Mouse (Mus musculus): ENCODE measurements at regions not wholly inside any gene's neighbourhood (a gene's known extent, or its start where the extent isn't known, plus 50 kb on each side); places are given as distances from the start of the nearest gene placed in this dataset.
A peak's percentile ranks its signal among the peaks of the same experiment; 100 is the strongest.

DNA sequence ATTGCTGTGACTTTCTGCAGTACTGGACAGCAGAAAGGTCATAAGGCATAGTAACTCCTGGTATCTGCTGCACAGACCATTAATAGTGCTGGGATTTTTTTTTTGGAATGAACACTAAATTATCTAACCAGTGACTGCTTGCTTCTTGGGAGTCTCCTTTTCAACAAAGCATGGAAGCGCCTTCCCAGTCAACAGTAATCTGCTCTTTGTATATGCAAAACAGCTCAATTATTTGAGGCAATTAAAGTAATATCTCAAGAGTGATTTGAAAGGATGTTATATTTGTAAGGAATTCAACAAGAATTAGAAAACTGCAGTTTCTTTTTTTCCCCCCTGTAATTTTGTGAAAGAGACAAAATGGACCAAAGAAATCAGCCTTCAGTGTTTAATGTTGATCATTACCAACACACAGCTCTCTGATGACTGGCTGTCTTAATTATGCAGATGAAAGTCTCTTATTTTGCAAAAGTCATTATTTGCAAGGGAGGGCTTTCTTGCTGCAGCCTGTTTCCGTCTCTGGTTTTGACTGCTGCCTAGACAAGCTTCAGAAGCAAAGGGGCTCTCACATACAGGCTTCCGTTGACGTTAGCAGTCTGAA, 260.3 kb upstream of the Arpp21 start:
- WGBS: 73% methylated on average over 4 of the region's 4 CpGs
- Histone ChIP-seq H3K4me2 (no peak overlapping the region), H3K27me3 (no peaks in the 10 kb centered on the region), H3K4me3 (no peak overlapping the region), H3K27ac (replicated peaks) (no peak overlapping the region), H3K9ac (no peak overlapping the region), H3K36me3 (no peaks in the 10 kb centered on the region), H3K9me3 (no peaks in the 10 kb centered on the region), H3K4me1 (replicated peaks) (no peaks in the 10 kb centered on the region)
- ATAC-seq (ENCODE audit: low FRiP score, low read depth): no peak

GRCm38 (mm10) chr9:112490963-112491362, 255.2 kb upstream of the Arpp21 start:
- H3K9ac ChIP-seq: no peak overlapping the region
- no peak overlapping the region for H3K27ac ChIP-seq (replicated peaks)
- H3K9me3 ChIP-seq: no peaks in the 10 kb centered on the region
- 60% methylated on average over 1 of the region's 1 CpGs for WGBS
- H3K4me3 ChIP-seq: no peak overlapping the region
- no peaks in the 10 kb centered on the region for H3K4me1 ChIP-seq (replicated peaks)
- H3K27me3 ChIP-seq: no peaks in the 10 kb centered on the region
- peak; percentile 54; the same call in 1 of the 2 replicates for ATAC-seq (ENCODE audit: low FRiP score, low read depth)
- H3K36me3 ChIP-seq: no peaks in the 10 kb centered on the region
- H3K4me2 ChIP-seq: no peak overlapping the region

GRCm38 (mm10) chr9:112476644-112477043, 240.9 kb upstream of the Arpp21 start:
- Histone ChIP-seq H3K9ac (no peak overlapping the region), H3K27ac (replicated peaks) (no peak overlapping the region), H3K4me1 (replicated peaks) (no peaks in the 10 kb centered on the region), H3K36me3 (no peaks in the 10 kb centered on the region), H3K9me3 (no peaks in the 10 kb centered on the region), H3K27me3 (no peaks in the 10 kb centered on the region), H3K4me2 (no peak overlapping the region), H3K4me3 (no peak overlapping the region)
- ATAC-seq (ENCODE audit: low FRiP score, low read depth): no peak
- WGBS: 85% methylated on average over 2 of the region's 2 CpGs

DNA sequence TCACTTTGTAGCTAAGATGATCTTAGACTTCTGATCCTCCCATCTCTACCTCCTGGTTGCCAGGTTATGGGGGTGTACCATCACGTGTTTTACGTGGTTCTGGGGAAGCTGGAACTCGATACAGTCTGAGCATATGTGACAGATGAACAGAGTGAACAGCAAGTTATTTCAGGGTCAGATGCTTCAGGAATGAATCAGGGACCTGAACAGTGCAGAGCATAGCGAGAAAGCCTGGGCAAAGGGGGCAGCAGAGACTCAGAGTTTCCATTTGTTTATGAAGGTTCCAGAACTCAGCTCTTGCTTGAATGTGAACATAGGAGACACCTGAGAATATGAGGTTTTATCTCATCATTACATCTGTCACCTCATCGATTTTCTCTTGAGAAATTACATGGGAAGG, 221.9 kb upstream of the Arpp21 start:
- Histone ChIP-seq H3K36me3 (no peaks in the 10 kb centered on the region), H3K4me1 (replicated peaks) (peaks cover 7% of the 10 kb centered on the region), H3K4me3 (no peak overlapping the region), H3K4me2 (no peak overlapping the region), H3K27ac (replicated peaks) (no peak overlapping the region), H3K9ac (no peak overlapping the region), H3K27me3 (no peaks in the 10 kb centered on the region), H3K9me3 (no peaks in the 10 kb centered on the region)
- 82% methylated on average over 5 of the region's 5 CpGs for WGBS
- no peak for ATAC-seq (ENCODE audit: low FRiP score, low read depth)

DNA sequence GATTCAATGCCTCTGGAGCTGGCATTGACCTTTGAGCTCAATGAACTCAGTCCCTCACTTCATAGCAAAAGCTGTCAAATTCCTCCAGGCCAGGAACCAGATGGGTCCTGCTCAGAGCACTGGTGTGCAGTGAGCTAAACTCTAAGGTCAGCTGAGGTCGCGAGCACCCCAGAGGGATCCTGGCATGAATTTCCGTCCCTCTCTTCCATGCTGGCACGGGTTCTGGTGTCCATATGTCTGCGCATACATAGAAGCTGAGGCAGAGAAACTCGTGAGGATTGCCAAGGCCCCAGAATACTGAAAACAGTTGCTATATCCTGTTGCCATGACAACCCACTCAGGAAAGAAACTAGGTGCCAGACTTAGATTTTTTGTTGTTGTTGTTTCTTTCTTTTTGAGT, 219.0 kb upstream of the Arpp21 start:
- Histone ChIP-seq H3K4me3 (no peak overlapping the region), H3K9me3 (no peaks in the 10 kb centered on the region), H3K27me3 (no peaks in the 10 kb centered on the region), H3K9ac (no peak overlapping the region), H3K4me2 (no peak overlapping the region), H3K27ac (replicated peaks) (no peak overlapping the region), H3K36me3 (no peaks in the 10 kb centered on the region), H3K4me1 (replicated peaks) (peaks cover 7% of the 10 kb centered on the region)
- ATAC-seq (ENCODE audit: low FRiP score, low read depth): peak; percentile 68; the same call in 1 of the 2 replicates
- WGBS: 35% methylated on average over 6 of the region's 6 CpGs

DNA sequence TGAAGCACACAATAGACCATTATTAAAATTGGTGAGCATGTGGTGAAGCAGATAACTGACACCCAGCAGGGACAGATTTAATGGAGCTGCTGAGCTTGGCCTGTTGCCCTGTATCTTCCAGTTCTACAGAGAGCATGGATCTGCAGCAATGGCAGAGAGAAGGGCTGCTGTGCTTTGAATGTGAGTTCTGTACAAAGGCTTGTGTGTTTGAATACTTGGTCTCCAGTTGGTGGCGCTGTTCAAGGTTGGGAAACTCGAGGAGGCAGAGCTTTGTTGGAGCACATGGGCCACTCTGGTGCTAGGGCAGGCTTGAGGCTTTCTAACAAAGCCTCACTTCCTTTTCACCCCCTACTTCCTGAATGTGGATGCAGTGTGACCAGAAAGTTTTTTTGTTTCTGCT, 211.8 kb upstream of the Arpp21 start:
- ATAC-seq (ENCODE audit: low FRiP score, low read depth): peak; percentile 71
- Histone ChIP-seq H3K36me3 (no peaks in the 10 kb centered on the region), H3K27ac (replicated peaks) (no peak overlapping the region; the same call in 1 of the 2 replicates), H3K4me1 (replicated peaks) (no peaks in the 10 kb centered on the region; the same call in 1 of the 2 replicates), H3K4me3 (no peak overlapping the region), H3K9me3 (no peaks in the 10 kb centered on the region), H3K9ac (no peak overlapping the region), H3K27me3 (no peaks in the 10 kb centered on the region), H3K4me2 (no peak overlapping the region)
- 14% methylated on average over 2 of the region's 2 CpGs for WGBS

- no peaks in the 10 kb centered on the region; the same call in 1 of the 2 replicates for H3K4me1 ChIP-seq (replicated peaks)
- ATAC-seq (ENCODE audit: low FRiP score, low read depth): no peak
- no peak overlapping the region for H3K27ac ChIP-seq (replicated peaks)
- H3K4me3 ChIP-seq: no peak overlapping the region
- WGBS: 52% methylated on average over 3 of the region's 3 CpGs
- no peaks in the 10 kb centered on the region for H3K27me3 ChIP-seq
- no peaks in the 10 kb centered on the region for H3K36me3 ChIP-seq
- H3K9me3 ChIP-seq: no peaks in the 10 kb centered on the region
- H3K9ac ChIP-seq: no peak overlapping the region
- no peak overlapping the region for H3K4me2 ChIP-seq
Observed at GRCm38 (mm10) chr9:112446981-112447380, 211.2 kb upstream of the Arpp21 start.

- Histone ChIP-seq H3K9me3 (no peaks in the 10 kb centered on the region), H3K4me1 (replicated peaks) (no peaks in the 10 kb centered on the region; the same call in 1 of the 2 replicates), H3K9ac (no peak overlapping the region), H3K4me3 (no peak overlapping the region), H3K4me2 (no peak overlapping the region), H3K27me3 (no peaks in the 10 kb centered on the region), H3K27ac (replicated peaks) (no peak overlapping the region), H3K36me3 (no peaks in the 10 kb centered on the region)
- no peak for ATAC-seq (ENCODE audit: low FRiP score, low read depth)
Observed at GRCm38 (mm10) chr9:112446027-112446352, 210.3 kb upstream of the Arpp21 start.

GRCm38 (mm10) chr9:112445230-112446026, 209.7 kb upstream of the Arpp21 start:
- Histone ChIP-seq H3K9me3 (no peaks in the 10 kb centered on the region), H3K4me3 (no peak overlapping the region), H3K27me3 (no peaks in the 10 kb centered on the region), H3K9ac (no peak overlapping the region), H3K4me1 (replicated peaks) (no peaks in the 10 kb centered on the region; the same call in 1 of the 2 replicates), H3K4me2 (no peak overlapping the region), H3K36me3 (no peaks in the 10 kb centered on the region), H3K27ac (replicated peaks) (no peak overlapping the region)
- peak; percentile 74; the same call in 1 of the 2 replicates for ATAC-seq (ENCODE audit: low FRiP score, low read depth)
- 93% methylated on average over 4 of the region's 4 CpGs for WGBS

- 69% methylated on average over 2 of the region's 2 CpGs for WGBS
Observed at GRCm38 (mm10) chr9:112444220-112444619, 208.5 kb upstream of the Arpp21 start.

GRCm38 (mm10) chr9:112436094-112436493, 200.4 kb upstream of the Arpp21 start:
- no peaks in the 10 kb centered on the region for H3K27me3 ChIP-seq

More at GRCm38 (mm10) chr9:112444220-112444619, 208.5 kb upstream of the Arpp21 start:
- no peak overlapping the region for H3K27ac ChIP-seq (replicated peaks)
- H3K9me3 ChIP-seq: no peaks in the 10 kb centered on the region
- H3K4me3 ChIP-seq: no peak overlapping the region
- no peak for ATAC-seq (ENCODE audit: low FRiP score, low read depth)
- H3K27me3 ChIP-seq: no peaks in the 10 kb centered on the region
- no peak overlapping the region for H3K4me2 ChIP-seq
- H3K36me3 ChIP-seq: no peaks in the 10 kb centered on the region
- H3K9ac ChIP-seq: no peak overlapping the region
- H3K4me1 ChIP-seq (replicated peaks): no peaks in the 10 kb centered on the region; the same call in 1 of the 2 replicates

DNA sequence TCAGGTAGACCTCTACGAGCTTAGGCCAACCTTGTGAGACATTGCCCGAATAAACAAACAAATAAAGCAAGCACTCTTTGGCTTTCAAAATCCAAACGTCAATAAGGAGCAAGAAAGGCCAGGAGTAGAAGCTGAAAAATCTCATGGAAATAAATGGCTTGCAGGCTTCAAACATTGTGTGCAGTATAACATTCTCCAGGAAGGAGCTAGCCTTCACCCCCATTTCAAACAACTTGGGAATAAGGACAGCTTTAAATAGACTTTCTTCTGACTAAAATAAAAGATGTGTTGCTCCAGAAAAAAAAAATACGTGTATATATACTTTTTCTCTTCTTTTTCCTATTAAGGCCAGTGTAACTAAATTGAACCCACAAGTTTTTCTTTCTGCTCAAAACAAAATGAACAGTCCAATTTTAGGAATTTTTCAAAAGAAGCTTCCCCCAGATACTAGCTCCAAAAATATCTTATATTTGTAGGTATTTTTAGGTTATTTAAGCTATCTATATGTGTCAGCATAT, 196.2 kb upstream of the Arpp21 start:
- Histone ChIP-seq H3K4me1 (replicated peaks) (no peaks in the 10 kb centered on the region), H3K27ac (replicated peaks) (no peak overlapping the region), H3K4me3 (no peak overlapping the region), H3K4me2 (no peak overlapping the region), H3K9ac (no peak overlapping the region), H3K9me3 (no peaks in the 10 kb centered on the region), H3K36me3 (no peaks in the 10 kb centered on the region), H3K27me3 (no peaks in the 10 kb centered on the region)
- no peak for ATAC-seq (ENCODE audit: low FRiP score, low read depth)
- 86% methylated on average over 4 of the region's 4 CpGs for WGBS

More at GRCm38 (mm10) chr9:112436094-112436493, 200.4 kb upstream of the Arpp21 start:
- Histone ChIP-seq H3K36me3 (no peaks in the 10 kb centered on the region), H3K4me2 (no peak overlapping the region), H3K4me1 (replicated peaks) (no peaks in the 10 kb centered on the region), H3K4me3 (no peak overlapping the region), H3K9ac (no peak overlapping the region), H3K27ac (replicated peaks) (no peak overlapping the region), H3K9me3 (no peaks in the 10 kb centered on the region)
- ATAC-seq (ENCODE audit: low FRiP score, low read depth): no peak
- 95% methylated on average over 2 of the region's 2 CpGs for WGBS
